Mouse (Mus musculus) layer of hippocampus, postnatal 14 days (tissue): ENCODE measurements around the gene Taar4. TPM values are rescaled to one million over a fixed set of nuclear protein-coding genes. Genes with fewer than 3 reads are reported as not detected.

ENCODE experiments used
- DNase-seq, 2 experiments: peaks; one replicate each; pipeline ENCODE4 v3.0.0; 2021 to 2022; ENCODE audit warnings: low spot score in 2 of 2, mixed read lengths in 1 of 2
- long read RNA-seq, 2 experiments: library from polyadenylated mRNA; stranded (forward); transcript quantifications; one replicate each; pipeline ENCODE4 v2.0.0; 2021
- total RNA-seq, 2 experiments: library from RNA; stranded (reverse); gene quantifications; 2 replicates each; pipeline ENCODE4 v1.2.3; 2021

Gene Taar4
- not detected for total RNA-seq
- long read RNA-seq, experiment 1, result 0 reads
- long read RNA-seq, experiment 2, result 0 reads

DNA sequence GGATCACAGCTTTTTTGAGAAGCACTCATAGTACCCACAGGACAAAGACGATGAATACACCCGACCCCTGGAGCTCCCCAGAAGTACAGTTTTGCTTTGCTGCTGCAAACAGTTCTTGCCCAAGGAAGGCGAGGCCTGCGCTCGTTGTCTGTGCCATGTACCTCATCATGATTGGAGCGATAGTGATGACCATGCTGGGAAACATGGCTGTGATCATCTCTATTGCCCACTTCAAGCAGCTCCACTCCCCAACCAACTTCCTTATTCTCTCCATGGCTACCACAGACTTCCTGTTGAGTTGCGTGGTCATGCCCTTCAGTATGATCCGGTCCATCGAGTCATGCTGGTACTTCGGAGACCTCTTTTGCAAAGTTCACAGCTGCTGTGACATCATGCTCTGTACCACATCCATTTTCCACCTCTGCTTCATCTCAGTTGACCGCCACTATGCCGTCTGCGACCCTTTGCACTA, at the start of gene Taar4:
Gene Taar4 (plus strand): TSS at position 51 of the 472 bp plus-strand sequence.
- no peak for DNase-seq

DNA sequence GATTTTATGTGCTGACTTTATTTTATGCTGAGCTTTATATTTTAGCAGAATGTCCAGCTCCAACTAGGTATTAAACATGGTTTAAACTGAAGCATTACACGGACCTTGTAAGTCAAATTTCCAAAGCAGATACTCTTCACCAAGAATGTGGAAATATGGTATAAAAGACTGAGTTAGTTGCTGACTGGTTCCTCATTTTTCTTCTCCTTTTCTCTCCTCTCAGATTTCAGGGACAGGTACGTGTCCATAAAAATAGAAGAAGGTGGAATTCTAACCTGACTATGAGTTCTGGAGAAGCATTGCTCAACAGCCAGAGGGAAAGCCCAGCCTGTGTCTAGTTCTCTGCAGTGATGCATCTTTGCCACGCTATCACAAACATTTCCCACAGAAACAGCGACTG, 40.2 kb upstream of the Taar4 start, which contains the start of gene Taar1:
Gene Taar1 (plus strand): TSS at position 301 of the 400 bp plus-strand sequence.
- DNase-seq, result no peak

DNA sequence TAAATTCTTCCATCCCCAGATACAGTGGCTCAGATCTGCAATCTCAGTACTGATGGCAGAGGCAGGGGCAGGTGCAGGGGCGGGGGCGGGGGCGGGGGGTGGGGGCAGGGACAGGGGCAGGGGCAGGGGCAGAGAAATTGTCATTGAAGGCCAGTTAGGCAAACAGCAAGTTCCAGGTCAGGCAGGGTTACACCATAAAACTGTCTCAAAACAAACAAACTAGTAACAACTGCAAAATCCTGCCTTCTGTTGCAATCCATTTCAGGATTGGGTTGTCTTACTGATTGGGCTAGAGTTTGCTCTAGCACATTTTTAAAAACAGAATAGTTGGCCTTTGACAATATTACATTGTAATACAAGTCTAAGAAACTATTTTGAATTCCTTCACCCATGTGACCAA, 37.8 kb upstream of the Taar4 start:
- DNase-seq, result no peak

DNA sequence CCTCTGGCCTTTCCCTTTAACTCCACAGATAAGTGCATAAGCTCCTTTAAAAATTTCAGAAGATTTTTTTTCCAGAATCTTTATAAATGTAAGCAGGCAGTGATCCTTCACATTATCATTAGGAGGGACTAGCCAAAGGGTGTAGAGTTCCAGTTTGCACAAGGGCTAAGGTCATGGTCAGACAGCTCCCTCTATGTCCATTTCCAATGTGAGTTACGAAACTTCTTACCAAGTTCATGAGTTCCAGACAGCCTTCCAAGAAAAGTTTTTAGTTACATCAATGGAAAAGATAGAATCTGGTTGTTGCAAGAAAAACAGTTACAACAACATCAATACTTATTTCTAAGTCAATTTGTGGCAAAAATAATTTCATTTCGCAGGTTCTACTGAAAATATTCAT, 36.4 kb upstream of the Taar4 start:
- DNase-seq, result no peak

DNA sequence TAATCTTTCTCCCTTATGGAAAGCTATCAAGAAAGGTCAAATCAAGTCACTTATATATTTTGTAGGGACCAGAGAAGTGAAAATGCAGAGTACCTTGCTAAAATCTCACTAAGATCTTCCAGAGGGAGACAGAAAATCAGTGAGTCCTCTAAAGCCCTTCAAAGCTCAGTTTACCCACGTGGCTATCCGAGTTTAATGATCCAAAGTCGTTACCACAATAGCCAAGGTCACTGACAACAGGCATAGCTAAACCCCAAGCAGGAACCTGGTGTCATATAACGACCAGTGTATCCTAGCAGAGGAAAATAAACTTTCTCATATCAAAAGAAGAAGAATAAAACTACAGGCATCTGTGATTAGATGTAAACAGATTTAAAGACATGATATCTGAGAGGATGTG, 22.7 kb upstream of the Taar4 start:
- no peak for DNase-seq

DNA sequence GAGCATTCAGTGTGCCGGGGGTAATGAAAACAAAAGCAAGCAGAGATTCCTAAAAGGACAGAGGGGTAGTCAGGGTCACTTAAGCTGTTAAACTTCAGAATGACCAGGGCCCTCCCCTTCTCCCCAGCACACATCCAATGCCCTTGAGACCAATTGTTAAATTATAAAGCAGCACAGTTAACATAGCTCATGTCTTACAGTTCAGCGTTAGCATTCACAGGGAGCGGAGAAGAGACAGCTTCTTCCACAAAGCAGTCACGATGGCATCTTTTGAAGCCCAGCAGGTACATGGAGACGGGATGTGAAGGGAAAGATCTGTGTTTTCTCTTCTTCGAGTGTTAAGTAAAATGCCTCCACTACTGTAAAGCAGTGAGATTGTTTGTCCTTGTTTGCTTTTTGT, 22.0 kb upstream of the Taar4 start, which contains the start of gene Taar2:
Gene Taar2 (plus strand): TSS at position 261 of the 400 bp plus-strand sequence.
- no peak for DNase-seq

DNA sequence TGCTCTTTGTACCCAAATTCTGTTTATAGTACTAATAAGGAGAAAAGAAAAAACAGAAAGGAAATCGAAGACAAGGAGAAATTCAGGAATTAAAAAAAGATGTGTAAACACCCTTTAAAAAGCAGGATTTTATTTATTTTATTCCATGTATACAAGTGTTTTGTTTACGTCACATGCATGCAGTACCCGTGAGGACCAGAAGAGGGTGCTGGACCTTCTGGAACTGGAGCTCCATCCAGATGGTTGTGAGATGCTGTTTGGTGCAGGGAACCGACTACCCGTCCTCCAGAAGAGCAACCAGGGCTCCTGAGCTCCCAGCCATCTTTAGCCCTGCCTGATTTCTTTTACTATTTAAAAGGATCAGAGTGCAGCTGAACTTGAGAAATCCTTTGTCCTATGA, 17.8 kb upstream of the Taar4 start:
- DNase-seq, result no peak

DNA sequence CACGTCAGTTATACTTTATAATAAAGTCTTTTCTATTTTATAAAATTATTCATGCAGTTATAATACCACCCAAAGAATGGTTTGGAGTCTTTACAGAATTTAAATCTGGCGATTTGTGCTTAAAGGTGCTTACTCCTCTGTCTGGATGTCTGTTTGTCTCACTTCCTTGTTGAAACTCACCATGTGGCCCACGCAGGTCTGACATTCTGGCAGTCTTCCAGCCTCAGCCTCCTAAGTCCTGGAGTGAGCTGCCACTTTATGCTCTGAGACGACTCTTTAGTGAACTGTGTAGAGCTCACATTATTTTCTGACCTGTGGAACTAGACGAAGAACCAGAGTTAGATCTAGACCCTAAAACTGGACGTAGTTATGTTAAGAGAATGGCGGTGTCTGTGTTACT, 12.3 kb upstream of the Taar4 start:
- DNase-seq, result no peak

DNA sequence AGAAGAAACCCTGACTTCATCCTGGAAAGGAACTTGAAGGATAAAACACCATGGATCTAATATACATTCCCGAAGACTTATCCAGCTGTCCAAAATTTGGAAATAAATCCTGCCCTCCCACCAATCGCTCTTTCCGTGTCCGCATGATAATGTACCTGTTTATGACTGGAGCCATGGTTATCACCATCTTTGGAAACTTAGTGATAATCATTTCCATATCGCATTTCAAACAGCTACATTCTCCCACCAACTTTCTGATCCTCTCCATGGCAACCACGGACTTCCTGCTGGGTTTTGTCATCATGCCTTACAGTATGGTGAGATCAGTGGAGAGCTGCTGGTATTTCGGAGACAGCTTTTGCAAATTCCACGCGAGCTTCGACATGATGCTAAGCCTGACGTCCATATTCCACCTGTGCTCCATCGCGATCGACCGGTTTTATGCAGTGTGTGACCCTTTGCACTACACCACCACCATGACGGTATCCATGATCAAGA, 10.7 kb upstream of the Taar4 start, which contains the start of gene Taar3:
Gene Taar3 (plus strand): TSS at position 51 of the 498 bp plus-strand sequence.
- DNase-seq, result peak in 1 of 2 experiments; percentile 4

DNA sequence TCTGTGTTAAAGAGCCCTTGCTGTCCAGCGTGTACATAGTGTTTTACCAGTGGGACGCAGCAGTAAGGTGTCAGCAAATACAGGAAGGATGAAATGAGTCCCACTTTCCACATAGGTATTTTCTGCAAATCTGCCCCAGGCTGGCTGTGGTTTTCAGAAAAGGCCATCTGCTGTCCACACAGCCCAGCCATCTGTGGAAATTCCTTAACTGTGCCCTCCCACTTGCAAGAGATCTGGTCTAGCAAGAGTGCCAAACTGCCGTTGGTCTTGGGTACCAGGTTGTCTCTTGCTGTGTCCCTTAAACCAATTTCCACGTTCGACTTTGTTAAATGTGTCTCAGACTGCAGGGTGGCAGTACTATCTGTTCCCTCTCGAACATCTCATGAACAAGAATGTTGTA, 8.6 kb upstream of the Taar4 start:
- DNase-seq, result no peak

DNA sequence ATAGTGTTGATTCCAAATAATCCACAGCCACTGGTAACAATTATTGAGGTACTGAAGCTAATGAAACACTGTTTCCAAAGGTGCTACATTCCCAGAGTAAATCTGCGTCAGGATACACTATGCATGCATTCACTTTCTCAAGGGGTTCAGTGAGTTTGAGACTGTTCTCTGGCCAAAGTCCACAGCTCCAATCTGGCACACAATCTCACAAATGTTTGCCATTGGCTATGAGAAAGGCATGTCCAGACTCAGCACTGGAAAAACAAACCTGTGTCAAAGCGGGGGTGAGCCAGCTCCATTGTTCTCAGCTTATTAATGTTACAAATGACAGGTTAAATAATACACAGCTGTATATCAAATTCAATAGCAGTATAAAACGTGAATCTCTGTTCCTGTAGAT, 1.2 kb upstream of the Taar4 start:
- no peak for DNase-seq

DNA sequence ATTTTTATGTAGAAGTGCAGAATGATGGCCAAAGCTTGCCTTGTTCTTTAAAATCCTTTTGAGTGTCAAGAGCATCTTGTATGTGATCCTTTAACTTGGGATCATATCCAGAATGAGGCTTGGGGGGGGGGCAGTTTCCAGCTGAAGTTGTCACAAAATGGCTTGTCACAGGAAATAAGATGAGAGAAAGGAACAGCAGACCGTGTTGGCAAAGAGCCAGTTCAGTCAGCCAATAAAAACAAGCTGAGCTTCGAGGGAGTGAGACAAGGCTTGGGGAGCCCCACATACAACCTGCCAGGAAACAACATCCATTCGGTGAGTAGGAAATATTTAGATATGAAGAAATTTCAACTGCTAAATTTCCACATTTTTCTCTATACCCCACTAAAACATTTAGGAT, 3.1 kb downstream of the Taar4 start:
- DNase-seq, result no peak

DNA sequence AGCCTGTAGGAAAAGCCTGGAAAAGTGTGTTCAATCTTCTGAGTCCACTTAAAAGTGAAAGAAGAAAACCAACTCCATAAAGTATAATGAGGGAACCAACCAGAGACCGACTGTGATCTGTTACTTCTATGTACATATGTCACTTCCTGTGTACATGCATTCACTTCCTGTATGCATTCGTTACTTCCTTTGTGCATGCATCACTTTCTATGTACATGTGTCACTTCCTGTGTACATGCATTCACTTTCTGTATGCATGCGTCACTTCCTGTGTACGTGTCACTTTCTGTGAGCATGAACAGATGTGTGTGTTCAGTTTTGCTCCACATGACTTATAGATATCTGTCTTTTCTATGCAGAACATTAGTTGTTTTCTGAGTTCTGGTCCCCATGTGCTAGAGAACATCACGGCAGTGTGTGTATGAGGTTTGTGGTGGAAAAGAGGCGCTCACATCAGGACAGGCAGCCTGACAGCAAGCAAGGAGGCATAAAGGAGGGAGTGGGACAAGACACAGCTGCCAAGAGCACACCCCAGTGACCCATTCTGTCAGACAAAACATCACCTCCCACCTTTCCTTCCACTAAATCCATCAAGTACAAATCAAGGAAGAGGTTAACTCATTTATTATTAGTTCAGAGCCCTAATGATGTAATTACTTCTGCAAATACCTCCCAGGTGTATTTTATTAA, 4.8 kb downstream of the Taar4 start:
- DNase-seq, result no peak

DNA sequence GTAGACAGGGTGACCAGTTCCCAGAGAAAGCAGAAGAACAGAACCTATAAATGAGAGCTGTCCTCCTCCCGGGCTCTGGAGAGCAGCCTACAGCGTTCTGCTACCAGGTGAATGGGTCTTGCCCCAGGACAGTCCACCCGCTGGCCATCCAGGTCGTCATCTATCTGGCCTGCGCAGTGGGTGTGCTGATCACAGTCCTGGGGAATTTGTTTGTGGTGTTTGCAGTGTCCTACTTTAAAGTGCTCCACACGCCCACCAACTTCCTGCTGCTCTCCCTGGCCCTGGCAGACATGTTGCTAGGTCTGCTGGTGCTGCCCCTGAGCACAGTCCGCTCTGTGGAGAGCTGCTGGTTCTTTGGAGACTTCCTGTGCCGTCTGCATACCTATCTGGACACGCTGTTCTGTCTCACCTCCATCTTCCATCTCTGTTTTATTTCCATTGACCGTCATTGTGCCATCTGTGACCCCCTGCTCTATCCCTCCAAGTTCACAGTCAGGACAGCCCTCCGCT, 10.4 kb downstream of the Taar4 start, which contains the start of gene Taar5:
Gene Taar5 (plus strand): TSS at position 51 of the 510 bp plus-strand sequence.
- DNase-seq, result no peak

DNA sequence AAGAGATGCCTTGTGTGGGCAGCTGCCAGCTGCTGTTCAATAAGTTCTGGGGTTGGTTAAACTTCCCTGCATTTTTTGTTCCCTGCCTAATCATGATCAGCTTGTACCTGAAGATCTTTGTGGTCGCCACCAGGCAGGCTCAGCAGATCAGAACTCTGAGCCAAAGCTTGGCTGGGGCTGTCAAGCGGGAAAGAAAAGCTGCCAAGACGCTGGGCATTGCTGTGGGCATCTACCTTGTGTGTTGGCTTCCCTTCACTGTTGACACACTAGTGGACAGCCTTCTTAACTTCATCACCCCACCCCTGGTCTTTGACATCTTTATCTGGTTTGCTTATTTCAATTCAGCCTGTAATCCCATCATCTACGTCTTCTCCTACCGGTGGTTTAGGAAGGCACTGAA, 11.0 kb downstream of the Taar4 start:
- no peak for DNase-seq

DNA sequence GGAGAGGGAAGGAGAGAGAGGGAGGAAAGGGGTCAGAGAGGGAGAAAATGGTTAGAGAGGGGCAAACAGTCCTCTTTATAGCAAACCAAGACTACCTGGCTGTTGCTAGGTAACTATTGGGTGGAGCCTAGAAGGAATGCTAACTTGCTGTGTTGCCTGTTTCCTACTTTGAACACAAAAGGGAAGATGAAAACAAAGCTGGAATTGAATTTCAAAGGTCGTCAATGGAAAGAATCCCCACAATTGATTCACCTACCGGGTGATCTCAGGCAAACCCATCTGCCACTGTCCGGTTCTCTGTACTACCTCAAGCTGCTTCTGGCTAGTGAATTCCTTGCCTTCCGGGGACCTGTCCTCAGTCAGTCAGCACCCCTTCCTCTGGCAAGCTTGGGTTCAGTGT, 17.7 kb downstream of the Taar4 start:
- DNase-seq, result no peak

DNA sequence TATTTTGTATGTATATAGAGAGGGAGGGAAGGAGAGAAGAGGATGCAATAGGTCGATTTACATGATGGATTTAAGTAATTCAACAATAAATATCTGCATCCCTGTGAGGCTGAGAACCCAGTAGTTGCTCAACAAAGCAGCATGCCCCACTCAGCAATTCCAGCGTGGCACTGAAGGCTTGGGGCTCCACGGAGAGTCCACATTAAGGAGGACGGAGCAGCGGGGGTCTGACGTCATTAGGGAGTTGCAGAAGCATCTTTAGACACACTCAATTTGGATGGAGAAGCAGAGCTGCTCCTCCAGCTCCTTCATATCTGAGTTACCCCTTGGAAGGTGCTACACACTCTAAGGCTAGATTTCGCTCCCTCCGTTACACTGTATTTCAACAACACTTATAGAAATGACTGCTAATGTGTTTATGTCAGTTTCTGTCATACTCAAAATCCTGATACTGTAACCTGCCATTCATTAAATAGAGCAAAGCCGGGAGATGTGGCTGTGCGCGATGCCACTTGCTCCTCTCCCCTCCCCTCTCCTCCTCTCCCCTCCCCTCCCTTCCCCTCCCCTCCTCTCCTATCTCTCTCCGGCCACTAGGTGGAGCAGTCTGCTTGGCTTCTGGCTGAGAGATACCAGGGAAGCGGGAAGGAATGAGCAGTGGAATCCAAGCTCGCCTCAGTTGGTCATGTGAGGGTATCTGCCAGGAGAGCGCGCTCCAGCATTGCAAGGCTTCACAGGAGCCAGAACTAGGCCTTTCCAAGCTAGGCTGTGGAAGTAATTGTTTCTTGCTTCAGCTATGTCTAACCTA, 18.8 kb downstream of the Taar4 start:
- DNase-seq, result peak; percentile 64 to 77

DNA sequence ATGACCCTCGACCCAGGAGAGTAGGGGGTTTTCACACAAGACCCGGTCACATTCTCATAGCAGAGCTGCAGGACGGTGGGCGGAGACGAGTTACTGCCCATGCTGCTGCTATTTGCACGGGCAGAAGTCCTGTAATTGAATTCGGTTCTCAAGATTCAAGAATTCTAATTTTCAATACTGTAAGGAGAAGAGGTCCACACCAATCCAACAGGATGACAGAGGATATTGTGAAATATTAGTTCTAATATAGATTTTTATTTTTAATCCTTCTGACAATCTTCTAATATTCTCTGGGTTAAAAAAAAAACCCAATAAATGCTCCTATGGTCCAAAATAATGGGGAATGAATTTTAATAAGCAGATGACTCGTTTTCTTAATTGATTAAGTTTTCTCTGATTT, 25.3 kb downstream of the Taar4 start, which contains the start of gene Taar6:
Gene Taar6 (minus strand): TSS at position 101 of the 400 bp plus-strand sequence.
- no peak for DNase-seq

DNA sequence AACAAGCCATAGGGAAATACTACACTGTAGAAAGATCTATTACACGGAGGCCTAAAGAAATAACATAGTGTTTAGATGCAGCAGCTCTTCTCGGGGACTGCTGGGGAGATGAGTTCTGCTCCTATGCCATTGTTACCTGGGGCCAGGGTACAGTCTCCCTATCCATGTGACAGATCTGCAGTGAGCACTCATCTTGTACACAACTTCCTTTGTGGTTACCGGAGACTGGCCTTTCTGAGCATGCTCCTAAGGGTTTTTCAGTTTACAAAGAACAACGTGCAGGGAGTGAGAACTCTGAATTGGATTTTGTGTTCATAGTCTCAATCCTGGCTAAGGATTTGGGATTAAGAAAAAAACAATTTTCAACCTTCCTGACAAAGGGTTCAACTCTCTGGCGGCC, 26.1 kb downstream of the Taar4 start:
- DNase-seq, result no peak

DNA sequence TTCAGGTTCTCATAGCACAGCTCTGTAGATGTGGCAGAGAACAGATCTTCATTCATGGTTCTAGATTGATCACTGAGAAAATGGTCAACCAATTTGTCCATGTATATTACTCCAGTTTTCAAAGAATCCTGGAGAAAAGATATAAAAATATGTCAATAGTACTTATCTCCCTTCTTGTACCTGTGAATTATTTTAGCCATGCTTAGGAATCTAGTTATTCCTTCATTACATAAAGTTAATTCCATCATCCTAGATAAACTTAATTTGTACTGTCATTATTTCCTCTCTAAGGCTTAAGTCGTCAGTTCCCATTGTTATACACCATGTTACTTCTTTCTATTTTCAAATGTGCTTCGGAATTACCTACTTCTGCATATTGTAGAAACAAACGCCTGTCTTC, 33.1 kb downstream of the Taar4 start, which contains the start of gene Taar7a:
Gene Taar7a (minus strand): TSS at position 101 of the 400 bp plus-strand sequence.
- no peak for DNase-seq

DNA sequence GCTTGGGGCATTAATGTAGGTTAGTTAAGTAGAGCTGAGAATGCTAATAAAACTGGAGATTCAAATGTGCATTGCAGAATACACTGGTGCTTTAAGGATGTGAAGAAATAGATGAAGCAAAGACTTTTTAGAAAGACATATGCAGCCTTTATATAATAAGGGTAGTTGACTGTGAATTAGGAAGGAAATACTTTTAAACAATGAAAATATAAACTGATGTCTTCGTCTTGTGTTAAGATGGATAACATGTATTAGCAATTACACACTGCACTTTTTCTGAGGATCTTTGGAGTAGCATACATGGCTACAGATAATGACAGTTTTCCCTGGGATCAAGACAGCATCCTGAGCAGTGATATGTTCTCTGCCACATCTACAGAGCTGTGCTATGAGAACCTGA, 39.3 kb downstream of the Taar4 start, which contains the start of gene Taar7b:
Gene Taar7b (plus strand): TSS at position 301 of the 400 bp plus-strand sequence.
- no peak for DNase-seq
